Mouse (Mus musculus) c-Kit-positive CD71-positive TER-119-positive erythroid progenitor cells, embryonic 14.5 days (primary cell): ENCODE measurements around the gene Klhl2.

Source experiments
- DNase-seq: peaks from one replicate; pipeline ENCODE4 v3.0.0-alpha.2; 2013; ENCODE audit warnings: low spot score

Gene Klhl2

GRCm38 (mm10) chr8:64831656-64832055 lies 18.2 kb downstream of the Klhl2 start:
- DNase-seq, result no peak

GRCm38 (mm10) chr8:64829921-64830320 lies 19.9 kb downstream of the Klhl2 start:
- DNase-seq, result no peak

DNA sequence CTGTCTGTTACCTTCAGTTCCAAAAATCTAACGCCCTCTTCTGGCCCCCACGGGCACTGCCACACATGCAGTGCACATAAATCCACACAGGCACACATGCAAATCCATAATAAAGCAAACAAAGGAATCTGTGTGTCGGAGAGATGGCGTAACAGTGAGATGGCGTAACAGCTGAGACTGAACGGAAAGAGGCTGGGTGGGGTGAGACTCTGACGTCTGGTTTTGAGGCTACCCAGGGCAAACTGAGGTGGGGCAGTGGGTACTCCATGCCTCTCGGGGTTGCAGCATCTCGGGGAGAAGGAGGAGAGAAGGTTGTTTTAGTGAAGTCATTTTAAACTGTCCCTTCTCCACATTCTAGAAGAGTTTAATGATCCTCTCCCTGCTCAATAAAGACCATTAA lies 20.4 kb downstream of the Klhl2 start:
- DNase-seq, result no peak

- no peak for DNase-seq
Measured at GRCm38 (mm10) chr8:64828466-64828865, 21.4 kb downstream of the Klhl2 start.

- DNase-seq, result no peak
Measured at GRCm38 (mm10) chr8:64827356-64827755, 22.5 kb downstream of the Klhl2 start.

- no peak for DNase-seq
Measured at GRCm38 (mm10) chr8:64826461-64826860, 23.4 kb downstream of the Klhl2 start.

DNA sequence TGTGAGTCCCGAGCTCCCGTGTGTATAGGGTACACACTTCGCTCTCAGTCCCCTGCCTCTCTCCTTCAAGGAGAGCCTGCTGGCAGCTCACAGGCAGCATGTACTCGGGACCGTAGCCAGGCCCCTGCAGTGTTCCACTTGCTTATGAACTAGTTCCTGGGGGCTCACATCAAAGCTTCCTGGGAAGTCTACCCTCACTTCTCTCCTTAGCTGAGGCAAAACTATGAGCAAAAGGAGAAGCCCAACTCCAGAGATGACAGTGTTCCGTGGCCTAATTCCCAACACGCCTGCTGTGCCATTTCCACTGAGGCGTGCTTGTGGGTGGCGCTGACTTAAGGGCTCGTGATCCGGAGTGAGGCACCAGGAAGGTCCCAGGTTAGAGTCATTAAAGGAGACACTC lies 25.9 kb downstream of the Klhl2 start:
- DNase-seq, result no peak

DNA sequence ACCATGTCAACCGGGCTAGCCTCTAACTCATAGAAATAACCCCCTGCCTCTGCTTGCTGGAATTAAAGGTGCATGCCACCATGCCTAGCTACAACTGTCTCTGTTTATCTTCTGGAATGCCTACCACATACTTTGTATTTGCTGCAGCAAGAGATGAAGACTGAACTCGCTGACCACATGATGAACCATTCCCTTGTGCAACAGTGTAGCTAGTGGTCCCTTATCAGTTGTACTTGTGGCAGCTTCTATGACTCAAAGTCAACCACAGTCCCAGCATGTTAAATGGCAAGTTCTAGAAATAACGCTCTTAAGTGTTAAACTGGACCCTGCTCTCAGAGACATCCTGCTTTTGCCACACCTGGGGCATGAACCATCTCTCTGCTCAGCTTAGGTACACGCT lies 28.9 kb downstream of the Klhl2 start:
- no peak for DNase-seq

DNA sequence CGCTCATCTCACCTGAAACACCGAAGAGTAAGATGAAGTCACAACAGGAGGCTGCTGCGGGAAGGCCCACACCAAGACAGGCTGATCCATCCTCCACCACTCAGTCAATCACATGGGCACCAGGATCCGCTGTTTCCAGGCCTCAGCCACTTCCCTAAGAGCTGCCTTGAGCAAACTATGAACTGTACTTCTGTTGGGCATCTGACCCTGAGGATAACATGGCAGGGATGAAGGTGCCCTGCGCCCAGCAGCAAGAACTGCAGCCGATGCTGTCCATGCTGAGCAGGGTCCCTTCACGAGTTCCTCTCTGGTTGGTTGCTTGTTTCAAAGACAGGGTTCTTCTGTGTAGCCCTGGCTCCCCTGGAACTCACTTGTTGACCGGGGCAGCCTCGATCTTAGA lies 38.0 kb downstream of the Klhl2 start:
- no peak for DNase-seq

DNA sequence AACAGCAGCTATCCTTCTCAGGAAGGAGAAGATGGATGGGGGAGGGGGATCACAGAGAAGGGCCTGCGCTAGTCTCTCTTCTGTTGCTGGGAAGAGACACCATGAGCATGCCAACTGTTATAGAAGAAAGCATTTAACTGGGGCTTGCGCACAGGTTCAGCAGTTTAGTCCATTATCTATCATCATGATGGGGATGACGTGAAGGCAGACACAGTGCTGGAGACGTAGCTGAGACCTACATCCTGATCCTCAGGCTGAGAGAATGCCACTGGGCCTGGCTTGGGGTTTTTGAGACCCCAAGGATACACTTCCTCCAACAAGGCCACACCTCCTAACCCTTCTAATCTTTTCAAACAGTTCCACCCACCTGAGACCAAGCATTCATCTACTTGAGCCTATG lies 38.7 kb downstream of the Klhl2 start:
- DNase-seq, result no peak

GRCm38 (mm10) chr8:64806558-64806957 lies 43.3 kb downstream of the Klhl2 start:
- no peak for DNase-seq

DNA sequence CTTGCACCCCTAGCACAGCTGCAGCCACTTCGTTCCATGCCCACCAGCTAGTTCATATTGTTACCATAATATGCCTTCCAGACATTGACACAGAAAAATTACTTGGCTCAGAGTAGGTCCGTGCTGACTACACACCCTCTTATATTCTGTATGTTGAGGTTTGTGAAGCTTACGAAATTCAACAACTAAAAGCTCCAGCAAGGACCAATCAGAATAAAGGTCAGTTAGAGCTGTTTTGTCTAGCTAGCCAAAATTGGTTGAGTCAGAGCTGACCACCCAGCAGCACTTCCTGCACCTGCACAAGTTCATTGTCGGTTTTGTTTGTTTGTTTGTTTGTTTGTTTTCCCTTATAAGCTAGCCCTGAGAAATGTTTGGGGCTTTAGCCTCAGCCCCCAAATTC lies 44.8 kb downstream of the Klhl2 start:
- no peak for DNase-seq

DNA sequence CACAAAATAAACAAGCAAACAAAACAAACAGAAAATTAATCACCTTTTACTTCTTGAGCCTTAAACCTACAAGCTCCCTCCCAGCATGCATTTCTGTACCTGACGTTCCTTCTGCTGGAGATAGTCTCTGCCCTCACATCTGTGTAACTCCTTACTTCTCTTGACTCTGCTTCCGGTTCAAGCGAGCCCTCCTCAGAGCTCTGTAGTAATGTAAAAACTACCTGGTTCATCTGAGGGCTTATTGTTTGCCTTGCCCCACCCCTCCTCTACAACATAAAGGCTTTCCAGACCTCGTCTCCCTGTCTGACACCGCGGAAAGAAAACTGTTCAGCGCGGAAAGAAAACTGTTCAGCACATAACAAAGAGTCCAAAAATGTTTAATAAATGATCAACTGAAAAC lies 50.5 kb downstream of the Klhl2 start:
- DNase-seq, result no peak

- no peak for DNase-seq
Measured at GRCm38 (mm10) chr8:64798503-64798902, 51.3 kb downstream of the Klhl2 start.

GRCm38 (mm10) chr8:64797751-64798150 lies 52.1 kb downstream of the Klhl2 start:
- DNase-seq, result no peak

GRCm38 (mm10) chr8:64791250-64791881 lies 58.5 kb downstream of the Klhl2 start:
- DNase-seq, result no peak

GRCm38 (mm10) chr8:64790418-64790817 lies 59.4 kb downstream of the Klhl2 start:
- no peak for DNase-seq

GRCm38 (mm10) chr8:64788715-64789114 lies 61.1 kb downstream of the Klhl2 start:
- DNase-seq, result no peak

GRCm38 (mm10) chr8:64786801-64787200 lies 63.0 kb downstream of the Klhl2 start:
- DNase-seq, result no peak

GRCm38 (mm10) chr8:64784235-64784634 lies 65.6 kb downstream of the Klhl2 start:
- DNase-seq, result peak; percentile 8

DNA sequence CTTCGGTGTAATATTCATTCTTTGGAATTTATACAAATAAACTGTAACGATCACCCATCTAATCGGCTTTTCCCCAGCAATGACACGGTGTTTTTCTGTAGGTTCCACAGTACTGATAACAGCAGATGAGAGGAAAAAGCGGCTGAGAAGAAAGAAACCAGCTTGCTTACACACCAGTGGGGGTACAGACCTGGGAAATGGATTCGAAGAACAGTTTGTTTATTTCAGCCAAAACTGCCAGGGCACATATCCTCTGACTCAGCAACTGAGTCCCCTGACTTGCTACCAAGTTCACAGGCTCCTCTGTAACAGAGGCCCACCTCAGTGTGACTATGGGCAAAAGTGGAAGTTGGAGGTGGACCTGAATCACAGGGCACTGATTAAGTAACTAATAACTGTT lies 67.9 kb downstream of the Klhl2 start:
- peak; percentile 23 for DNase-seq

DNA sequence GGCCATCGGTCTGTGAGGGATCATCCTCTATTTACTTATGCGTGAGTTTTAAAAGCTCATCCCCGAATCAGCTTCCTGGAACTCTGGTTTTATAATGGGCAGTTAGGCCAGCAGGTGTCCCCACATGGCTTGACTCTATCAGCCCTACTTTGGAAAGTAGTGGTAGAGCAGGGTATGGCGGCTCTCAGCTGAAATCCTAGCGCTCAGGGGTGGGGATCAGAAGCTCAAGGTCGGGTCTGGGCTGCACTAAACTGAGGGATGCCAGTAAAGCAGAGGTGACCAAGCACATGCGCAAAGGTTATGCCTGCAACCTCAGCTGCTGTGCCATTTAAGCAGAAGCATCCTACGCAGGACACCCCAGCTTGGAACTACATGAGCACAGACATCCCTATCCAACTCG lies 71.9 kb downstream of the Klhl2 start:
- DNase-seq, result no peak

DNA sequence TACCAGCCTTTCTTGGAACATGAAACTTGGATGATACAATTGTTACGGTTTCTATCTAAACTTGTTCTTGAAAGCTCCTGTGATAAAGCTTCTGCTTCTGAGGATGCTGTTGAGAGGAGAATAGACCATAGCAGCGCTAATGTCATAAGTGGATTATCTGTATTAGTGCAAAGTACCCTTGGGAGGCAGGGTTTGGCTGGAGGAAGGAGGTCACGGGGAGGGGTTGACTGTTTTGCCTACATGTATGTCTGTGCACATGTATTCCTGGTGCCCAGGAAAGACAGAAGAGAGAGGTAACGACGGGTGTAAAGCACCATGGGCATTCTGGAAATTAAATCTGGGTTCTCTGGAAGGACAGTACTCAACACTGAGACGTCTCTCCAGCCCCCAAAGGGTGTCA lies 75.7 kb downstream of the Klhl2 start:
- DNase-seq, result no peak

- no peak for DNase-seq
Measured at GRCm38 (mm10) chr8:64770814-64771213, 79.0 kb downstream of the Klhl2 start.

- DNase-seq, result no peak
Measured at GRCm38 (mm10) chr8:64769586-64769985, 80.2 kb downstream of the Klhl2 start.
